Mouse (Mus musculus) thymus, postnatal 14 days (tissue): ENCODE results near the gene Kif16b.

Source experiments
- DNase-seq: peaks from one replicate; pipeline ENCODE4 v3.0.0; 2021

Gene Kif16b

GRCm38 (mm10) chr2:142874562-142874961, 26.8 kb downstream of the Kif16b start:
- no peak for DNase-seq

GRCm38 (mm10) chr2:142870055-142870454, 31.3 kb downstream of the Kif16b start:
- no peak for DNase-seq

GRCm38 (mm10) chr2:142867481-142867880, 33.9 kb downstream of the Kif16b start:
- DNase-seq = no peak

GRCm38 (mm10) chr2:142860994-142861393, 40.3 kb downstream of the Kif16b start:
- no peak for DNase-seq

GRCm38 (mm10) chr2:142859452-142859851, 41.9 kb downstream of the Kif16b start:
- DNase-seq = peak; percentile 36

GRCm38 (mm10) chr2:142838775-142839174, 62.6 kb downstream of the Kif16b start:
- DNase-seq = no peak

GRCm38 (mm10) chr2:142838118-142838517, 63.2 kb downstream of the Kif16b start:
- no peak for DNase-seq

- no peak for DNase-seq
Observed at GRCm38 (mm10) chr2:142834751-142835150, 66.6 kb downstream of the Kif16b start.

- DNase-seq = no peak
Observed at GRCm38 (mm10) chr2:142832617-142833422, 68.5 kb downstream of the Kif16b start.

- peak; percentile 8 for DNase-seq
Observed at GRCm38 (mm10) chr2:142813033-142813432, 88.3 kb downstream of the Kif16b start.

- no peak for DNase-seq
Observed at GRCm38 (mm10) chr2:142803760-142804448, 97.4 kb downstream of the Kif16b start.

GRCm38 (mm10) chr2:142797310-142797709, 104.0 kb downstream of the Kif16b start:
- no peak for DNase-seq

- no peak for DNase-seq
Observed at GRCm38 (mm10) chr2:142775358-142775757, 126.0 kb downstream of the Kif16b start.

- no peak for DNase-seq
Observed at GRCm38 (mm10) chr2:142774752-142775151, 126.6 kb downstream of the Kif16b start.

- no peak for DNase-seq
Observed at GRCm38 (mm10) chr2:142769647-142770121, 131.6 kb downstream of the Kif16b start.

GRCm38 (mm10) chr2:142764276-142764675, 137.1 kb downstream of the Kif16b start:
- DNase-seq = no peak

- no peak for DNase-seq
Observed at GRCm38 (mm10) chr2:142760843-142761242, 140.5 kb downstream of the Kif16b start.

GRCm38 (mm10) chr2:142759192-142759591, 142.1 kb downstream of the Kif16b start:
- no peak for DNase-seq

GRCm38 (mm10) chr2:142758091-142758765, 143.1 kb downstream of the Kif16b start:
- DNase-seq = no peak

GRCm38 (mm10) chr2:142739338-142739737, 162.0 kb downstream of the Kif16b start:
- no peak for DNase-seq

- DNase-seq = no peak
Observed at GRCm38 (mm10) chr2:142738488-142738887, 162.8 kb downstream of the Kif16b start.

GRCm38 (mm10) chr2:142735691-142736090, 165.6 kb downstream of the Kif16b start:
- DNase-seq = no peak

GRCm38 (mm10) chr2:142734046-142734445, 167.3 kb downstream of the Kif16b start:
- DNase-seq = no peak
